Mouse (Mus musculus) kidney, adult 2 months (tissue): ENCODE measurements around the gene Dpm1.

Experiments
- CTCF ChIP-seq: fragments of 200-500 bp; conservative IDR thresholded peaks from 2 replicates; pipeline ENCODE4 v1.5.1; 2011; ENCODE audit warnings: low read depth, mild to moderate bottlenecking, control low read depth, low read length, moderate library complexity, mixed read lengths; ENCODE audit not compliant: insufficient read depth, insufficient read length
- POLR2A ChIP-seq: fragments of 200-500 bp; IDR thresholded peaks from one replicate; pipeline ENCODE4 v1.6.1; 2011; ENCODE audit warnings: low read depth, low read length, control low read depth

DNA sequence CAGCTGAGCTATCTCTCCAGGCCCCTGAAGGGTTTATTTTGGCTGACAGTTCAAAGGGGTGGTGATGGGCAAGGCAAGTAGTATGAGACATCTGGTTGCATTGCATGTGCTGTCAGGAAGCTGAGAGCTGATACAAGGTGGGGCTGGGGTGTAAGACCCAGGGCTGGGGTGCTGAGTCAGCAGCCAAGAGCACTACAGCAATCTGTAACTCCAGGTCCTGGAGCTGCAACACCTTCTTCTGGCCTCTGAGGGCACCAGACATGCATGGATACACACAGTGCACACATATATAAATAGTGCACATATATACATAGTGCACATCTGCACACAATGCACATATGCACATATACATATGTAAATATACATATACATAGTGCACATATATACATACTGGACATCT, 12.4 kb upstream of the Dpm1 start:
- TF ChIP-seq CTCF (no peak), POLR2A (no peak)
